Mouse (Mus musculus): ENCODE measurements around the gene Fbxw4.

DNA sequence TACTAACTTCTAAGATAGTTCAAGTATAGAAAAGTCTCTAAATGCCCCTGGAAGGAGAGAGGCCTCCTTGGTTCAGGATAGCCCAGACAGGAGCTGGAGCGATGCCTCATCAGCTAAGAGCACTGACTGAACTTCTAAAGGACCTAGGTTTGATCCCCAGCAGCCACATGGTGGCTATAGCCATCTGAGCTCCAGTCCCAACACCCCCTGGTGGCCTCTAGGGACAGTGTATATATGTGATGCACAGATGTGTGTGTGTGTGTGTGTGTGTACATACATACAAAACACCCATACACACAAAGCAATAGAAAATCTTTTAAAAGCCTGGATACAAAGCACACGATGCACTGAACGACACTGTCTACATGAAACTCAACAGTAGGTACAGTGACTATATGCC lies 30.9 kb downstream of the Fbxw4 start:
- no peak for TF ChIP-seq POLR2A (IDR thresholded peaks at IDR 0.05; ENCODE audit: extremely low read depth, insufficient read depth, low read length)
- no peak for TF ChIP-seq CTCF (IDR thresholded peaks at IDR 0.05; ENCODE audit: low read depth, low read length)

All from liver, adult 2 months (tissue).